Mouse (Mus musculus): ENCODE results near the gene Pradc1. TPM values are rescaled to one million over a fixed set of nuclear protein-coding genes. Genes with fewer than 3 reads are reported as not detected.

The Pradc1 gene
- total RNA-seq, 2 experiments from 2014 or later = 24.6 to 31.4 TPM

DNA sequence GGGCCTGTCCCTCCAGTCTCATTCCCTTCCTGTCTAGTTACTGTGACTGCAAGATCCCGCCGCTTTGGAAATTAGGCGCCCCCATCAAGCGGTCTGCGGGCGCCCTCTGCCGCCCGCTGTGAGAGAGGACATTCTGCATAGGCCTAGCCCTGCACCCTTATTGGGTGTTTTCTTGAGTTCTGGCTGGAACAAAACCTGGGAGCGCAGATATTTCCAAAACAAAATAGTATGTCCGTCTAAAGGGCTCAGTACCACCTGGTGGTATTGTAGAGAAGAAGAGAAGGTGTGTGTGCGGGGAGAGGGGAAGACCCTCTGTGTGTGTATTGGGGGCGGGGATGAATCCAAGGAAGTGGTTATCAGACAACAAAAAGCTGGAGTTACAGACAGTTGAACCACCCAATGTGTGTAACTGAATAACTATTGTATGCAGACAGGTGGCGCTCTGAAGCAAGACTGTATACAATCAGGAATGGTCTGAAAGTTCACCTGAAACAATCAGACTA lies 40.9 kb downstream of the Pradc1 start:
- peak; percentile 26 to 38 for DNase-seq (ENCODE audit: low spot score in 2 of 2)
- intact Hi-C loops (cut with DNase I) = loop anchor here (5.0 kb wide), 1 partner anchor 259 kb away; no protein-coding TSS in a partner anchor

DNA sequence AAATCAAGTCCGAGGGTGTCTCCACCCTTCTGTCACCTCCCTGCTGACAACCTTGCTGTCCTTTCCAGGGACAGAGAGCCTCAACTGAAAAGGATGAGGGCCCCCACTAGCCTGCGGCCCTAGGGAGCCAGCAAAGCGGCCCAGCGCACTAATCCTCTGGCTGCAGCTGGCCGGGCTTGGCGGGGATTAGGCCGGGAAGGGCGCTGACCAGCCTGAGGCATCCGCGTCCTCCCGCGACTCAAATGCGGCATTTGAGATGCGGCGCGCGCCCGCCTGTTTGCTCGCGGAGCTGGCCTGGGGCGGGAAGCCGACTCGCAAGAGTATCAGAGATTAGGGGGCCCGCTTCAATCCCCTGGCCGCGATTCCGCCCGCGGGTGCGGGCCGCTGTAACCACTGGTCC lies 42.8 kb downstream of the Pradc1 start:
- intact Hi-C loops (cut with DNase I) = loop anchor here (5.0 kb wide), 1 partner anchor 247 kb away; no protein-coding TSS in a partner anchor
- DNase-seq (ENCODE audit: low spot score in 2 of 2) = no peak

- intact Hi-C loops (cut with DNase I) = no loop called here
Measured at GRCm38 (mm10) chr6:85403039-85403438, 48.7 kb downstream of the Pradc1 start.

DNA sequence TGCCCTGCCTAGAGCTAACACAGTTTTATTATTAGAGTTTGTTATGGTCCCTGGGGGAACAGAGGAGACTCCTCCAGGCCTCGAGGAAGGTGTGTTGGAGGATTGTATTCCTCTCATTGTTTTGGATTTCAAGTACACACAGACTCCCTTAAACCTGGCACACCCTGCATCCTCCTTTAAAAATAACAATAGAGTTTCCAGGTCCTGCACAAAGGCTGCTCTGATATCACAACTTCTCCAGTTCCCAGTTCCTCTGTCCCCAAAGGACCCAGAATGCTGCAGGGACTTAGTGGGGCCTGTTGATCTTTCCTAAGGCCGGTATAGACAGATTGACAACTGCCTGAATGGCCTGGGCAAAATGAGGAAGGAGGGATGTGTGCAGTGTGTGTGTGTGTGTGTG lies 49.2 kb downstream of the Pradc1 start:
- intact Hi-C loops (cut with DNase I) = no loop called here
- DNase-seq (ENCODE audit: low spot score in 2 of 2) = no peak

More at GRCm38 (mm10) chr6:85403039-85403438, 48.7 kb downstream of the Pradc1 start:
- DNase-seq (ENCODE audit: low spot score in 2 of 2) = no peak

GRCm38 (mm10) chr6:85399715-85400114 lies 52.1 kb downstream of the Pradc1 start:
- intact Hi-C loops (cut with DNase I) = loop anchor here (5.0 kb wide), 1 partner anchor 247 kb away; no protein-coding TSS in a partner anchor
- no peak for DNase-seq (ENCODE audit: low spot score in 2 of 2)

DNA sequence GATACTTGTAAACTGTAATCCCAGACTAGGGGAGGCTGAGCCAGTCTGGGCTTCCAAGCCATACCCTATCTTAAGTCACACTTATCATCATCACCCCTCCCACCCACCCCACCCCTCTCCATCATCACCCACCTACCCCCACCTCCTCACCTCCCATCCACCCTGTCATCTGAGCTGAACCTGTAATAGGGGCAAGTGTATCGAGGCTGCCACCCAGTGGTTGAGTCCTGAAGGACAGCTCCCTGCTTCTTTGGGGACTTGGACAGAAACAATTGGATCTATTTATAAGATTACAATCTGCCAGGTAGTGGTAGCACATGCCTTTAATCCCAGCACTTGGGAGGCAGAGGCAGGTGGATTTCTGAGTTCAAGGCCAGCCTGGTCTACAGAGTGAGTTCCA lies 54.6 kb downstream of the Pradc1 start:
- DNase-seq (ENCODE audit: low spot score in 2 of 2) = peak; percentile 16 to 27
- intact Hi-C loops (cut with DNase I) = loop anchor here (5.0 kb wide), 1 partner anchor 245 kb away; no protein-coding TSS in a partner anchor

Other genes starting within 250 kb of the Pradc1 start
- 100 to 1,000 TPM; 172 to 183 TPM for gene Sfxn5, start 118.5 kb downstream of the Pradc1 start, total RNA-seq (2021)
- gene Rab11fip5, start 77.3 kb downstream of the Pradc1 start, total RNA-seq (2021) = 10 to 100 TPM; 67.8 to 76.6 TPM
- gene Noto, start 28.1 kb downstream of the Pradc1 start, total RNA-seq (2021) = not detected
- gene Smyd5, start 20.0 kb downstream of the Pradc1 start, total RNA-seq (2021) = 10 to 100 TPM; 40.1 to 43.8 TPM
- gene Cct7, start 456 bp downstream of the Pradc1 start, total RNA-seq (2021) = 100 to 1,000 TPM; 203 to 224 TPM
- 100 to 1,000 TPM; 106 to 110 TPM for gene Fbxo41, start 51.0 kb upstream of the Pradc1 start, total RNA-seq (2021)
- 10 to 100 TPM; 37.5 to 60.8 TPM for gene Egr4, start 61.6 kb upstream of the Pradc1 start, total RNA-seq (2021)
- gene Alms1, start 135.6 kb upstream of the Pradc1 start, total RNA-seq (2021) = 10 to 100 TPM in 1 of 2 experiments, 1 to 10 TPM in 1; 6.7 to 11.0 TPM